Mouse (Mus musculus) retina, postnatal 1 day (tissue): ENCODE results near the gene Prdm16.

Experiments used
- DNase-seq: peaks from one replicate; pipeline ENCODE4 v3.0.0-alpha.2; 2012

The Prdm16 gene

DNA sequence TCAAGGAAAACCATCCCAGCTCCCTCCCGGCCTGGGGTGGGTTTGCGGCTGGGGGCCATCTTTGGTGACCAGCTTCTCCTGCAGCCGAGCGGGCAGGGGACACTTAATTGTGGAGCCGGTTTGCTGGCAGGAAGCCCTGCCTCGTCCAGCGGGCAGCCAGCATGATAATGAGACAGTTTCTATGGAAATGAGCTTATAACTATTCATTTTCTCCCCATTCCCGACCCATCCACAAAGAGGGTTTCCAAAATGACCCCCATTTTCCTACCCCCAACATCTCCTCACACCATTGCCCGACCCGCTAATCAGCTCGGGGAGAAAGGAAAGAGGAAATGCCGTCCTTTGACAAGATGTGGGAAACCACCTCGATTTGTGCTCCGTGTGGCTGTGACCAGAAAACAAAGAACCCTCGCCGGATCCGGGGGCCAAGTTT lies 86.7 kb downstream of the Prdm16 start:
- peak; percentile 69 for DNase-seq

DNA sequence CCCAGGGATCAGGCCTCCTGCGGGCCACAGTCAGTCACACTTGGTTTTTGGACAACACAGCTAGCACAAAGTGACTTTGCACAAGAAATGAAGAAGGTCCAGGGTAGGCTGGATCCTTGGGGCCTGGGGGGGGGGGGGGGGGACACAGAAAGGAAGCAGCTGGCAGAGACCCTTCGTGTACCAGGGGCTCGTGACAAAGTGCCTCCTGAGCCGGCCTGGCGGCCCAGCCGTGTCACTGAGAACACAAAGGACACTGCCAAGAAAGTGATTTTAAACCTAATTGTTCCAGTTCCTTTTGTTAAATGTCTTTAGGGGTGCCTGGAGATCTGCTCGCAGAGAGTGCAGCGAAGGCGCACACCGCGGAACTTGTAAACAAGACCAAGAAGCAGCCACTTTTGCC lies 87.2 kb downstream of the Prdm16 start:
- no peak for DNase-seq

DNA sequence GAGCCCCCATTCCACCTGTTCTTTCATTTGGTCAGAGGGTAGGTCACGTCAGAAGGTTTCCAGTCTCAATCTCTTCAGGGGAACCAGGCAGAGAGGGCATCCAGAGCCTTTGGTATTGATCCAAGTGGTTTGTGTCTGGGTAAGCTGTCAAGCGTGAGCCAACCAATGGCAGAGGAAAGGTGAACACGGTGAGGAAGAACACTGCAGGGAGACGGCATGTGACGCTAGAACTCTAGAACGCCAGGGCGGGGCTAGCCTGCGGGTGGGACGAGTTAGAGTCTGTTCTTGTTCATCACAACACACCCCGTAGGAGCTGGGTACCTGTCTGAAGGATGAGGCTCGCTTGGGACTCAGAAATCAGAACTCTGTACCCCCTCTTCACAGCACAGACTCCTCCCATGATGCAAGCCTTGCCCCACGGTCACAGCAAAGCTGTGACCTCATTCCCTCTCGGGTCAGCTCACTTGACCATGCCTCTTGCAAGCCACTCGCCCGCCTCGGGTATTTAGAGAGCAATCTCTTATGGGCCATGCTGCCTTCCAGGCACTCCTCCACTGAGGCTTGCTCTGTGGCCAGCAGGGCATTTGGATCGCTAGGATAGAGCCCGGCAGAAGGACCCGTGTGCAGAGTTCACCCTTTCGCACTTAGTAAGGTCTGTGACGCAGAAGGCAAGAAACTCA lies 89.4 kb downstream of the Prdm16 start:
- DNase-seq = no peak

DNA sequence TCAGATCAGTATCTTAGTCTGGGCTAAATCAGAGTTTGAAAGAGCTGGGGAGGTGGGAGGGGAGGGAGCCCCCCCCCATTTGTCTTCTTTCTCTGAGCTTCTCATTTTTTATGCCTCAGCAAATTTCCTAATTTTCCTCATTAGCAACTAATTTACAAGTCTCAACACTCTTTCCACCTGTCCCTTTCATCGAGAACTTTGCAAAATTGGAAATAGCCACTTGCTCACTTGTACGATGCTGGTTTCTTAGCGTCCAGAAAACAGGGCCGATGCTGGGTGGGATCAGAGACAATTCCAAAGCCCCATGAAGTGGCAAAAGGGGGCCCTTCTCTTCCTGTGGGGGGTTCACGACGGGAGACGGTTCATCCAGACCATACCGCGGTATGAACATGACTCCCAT lies 91.4 kb downstream of the Prdm16 start:
- peak; percentile 61 for DNase-seq

DNA sequence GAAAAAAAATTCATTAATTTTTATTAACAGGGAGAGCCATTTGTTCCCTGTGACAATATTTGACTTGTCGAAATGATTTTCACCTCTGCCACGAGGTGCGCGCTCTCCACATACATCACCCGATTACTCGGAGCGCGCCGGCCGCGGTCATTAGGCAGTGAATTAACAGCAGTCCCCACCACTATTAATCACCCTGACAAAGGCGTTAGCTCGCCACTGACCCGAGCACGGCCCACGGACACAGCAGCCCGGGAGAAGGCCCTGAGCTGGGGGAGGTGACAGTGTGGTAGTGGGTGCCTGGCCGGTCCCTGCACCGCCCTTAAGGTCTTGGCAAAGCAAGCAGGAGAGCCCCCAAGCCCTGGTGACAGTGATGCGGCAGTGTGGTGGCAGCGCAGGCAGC lies 92.8 kb downstream of the Prdm16 start:
- peak; percentile 60 for DNase-seq

DNA sequence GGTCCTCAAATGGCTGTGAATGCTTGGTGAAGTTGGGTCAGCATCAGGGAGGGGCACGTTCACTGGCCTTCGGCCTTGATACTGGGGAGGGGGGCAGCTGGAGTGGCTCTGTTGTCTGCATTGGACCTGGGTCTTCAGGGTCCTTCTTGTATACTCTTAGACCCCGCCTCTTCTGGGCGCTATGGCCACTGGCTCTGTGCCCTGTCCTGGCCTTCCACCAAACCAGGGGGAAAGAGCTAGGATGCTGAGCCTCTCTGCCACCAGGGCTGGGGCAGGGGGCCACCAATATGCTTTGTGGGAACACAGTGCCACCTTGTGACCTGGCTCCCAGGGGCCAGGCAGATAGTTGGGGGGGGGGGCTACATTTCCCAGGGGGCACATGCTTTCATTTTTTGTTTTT lies 93.5 kb downstream of the Prdm16 start:
- DNase-seq = peak; percentile 53

DNA sequence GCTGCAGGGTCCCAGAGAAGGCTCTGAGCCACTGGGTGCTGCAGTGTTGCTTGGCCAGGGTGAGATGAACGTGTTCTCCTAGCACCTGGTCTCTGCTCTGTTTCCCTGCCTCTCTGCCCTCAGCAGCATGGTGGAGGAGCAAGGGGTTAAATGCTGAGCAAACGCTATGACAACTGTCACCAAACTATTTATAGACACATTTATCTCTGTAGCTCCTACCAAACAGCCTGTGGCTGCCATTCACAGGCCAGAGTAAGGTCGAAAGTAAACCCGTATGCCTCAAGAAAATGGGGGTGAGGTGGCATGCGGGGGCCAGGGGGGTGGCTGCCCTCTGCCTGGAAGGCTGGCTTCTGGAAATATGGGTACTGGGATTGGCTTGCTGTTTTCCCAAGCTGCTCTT lies 94.1 kb downstream of the Prdm16 start:
- DNase-seq = no peak

DNA sequence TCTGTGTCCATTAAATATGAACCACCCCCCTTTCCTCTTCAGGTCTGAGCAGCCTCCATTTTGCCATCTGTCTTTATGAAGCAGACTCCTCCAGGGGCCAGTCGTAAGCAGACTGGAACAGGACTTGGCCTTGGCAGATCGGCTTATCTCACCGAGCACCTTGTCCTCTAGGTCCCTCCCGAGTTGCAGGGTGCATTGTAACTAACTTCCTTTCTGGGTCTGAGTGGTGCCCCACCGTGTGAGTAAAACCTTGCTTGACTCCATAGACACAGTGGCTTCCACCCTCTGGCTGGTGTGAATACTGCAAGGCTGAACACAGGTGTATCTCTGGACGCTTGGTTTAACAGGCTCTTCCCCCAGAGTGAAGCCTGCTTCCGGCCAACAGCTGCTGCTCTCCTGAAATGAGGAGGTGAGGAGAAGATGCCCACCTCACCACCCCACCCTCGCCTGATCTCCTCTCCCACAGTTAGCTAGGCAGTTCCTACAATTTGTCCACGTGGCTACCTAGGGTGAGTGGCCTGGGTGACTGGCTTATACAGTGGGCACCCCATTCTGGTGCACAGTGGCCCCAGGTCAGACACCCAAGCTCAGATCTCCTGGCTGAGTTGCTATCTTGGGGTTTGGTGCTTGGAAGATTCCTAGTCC lies 94.9 kb downstream of the Prdm16 start:
- no peak for DNase-seq

DNA sequence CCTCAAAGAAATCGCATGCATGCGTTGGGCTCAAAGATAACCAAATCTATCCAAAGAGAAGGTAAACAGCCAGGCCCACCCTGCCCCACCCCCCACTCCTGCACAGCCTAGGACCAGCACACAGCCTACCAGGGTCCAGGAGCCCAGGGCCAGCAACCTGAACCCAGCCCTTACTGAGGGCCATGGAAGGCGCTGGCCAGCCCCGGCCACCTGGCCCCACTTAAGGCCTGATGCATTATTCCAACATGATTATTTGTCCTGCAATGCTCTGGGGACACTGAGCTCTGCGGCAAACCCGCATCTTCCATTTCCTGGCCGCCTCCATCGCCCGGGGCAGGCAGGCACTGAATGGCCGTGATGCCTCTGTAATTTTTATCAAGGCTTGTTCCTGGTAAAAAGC lies 96.0 kb downstream of the Prdm16 start:
- no peak for DNase-seq

DNA sequence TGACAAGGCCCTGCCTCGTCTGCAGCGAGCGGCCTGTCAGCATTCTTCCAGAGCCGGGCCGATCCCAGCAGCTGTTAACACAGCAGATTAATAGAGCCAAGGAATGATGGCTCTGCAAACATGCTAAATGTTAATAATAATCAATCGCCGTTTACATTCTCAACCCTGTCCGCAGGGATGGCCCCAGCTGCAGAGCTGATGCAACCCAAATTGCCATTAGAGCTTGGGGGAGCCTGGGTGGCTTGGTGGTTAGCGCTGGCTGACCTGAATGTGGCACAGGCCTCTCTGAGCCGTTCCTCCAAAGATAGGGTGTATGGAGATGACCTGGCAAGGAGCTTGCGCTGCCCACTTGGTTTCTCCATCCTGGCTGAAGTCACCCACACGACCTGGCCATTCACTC lies 97.0 kb downstream of the Prdm16 start:
- DNase-seq = no peak

DNA sequence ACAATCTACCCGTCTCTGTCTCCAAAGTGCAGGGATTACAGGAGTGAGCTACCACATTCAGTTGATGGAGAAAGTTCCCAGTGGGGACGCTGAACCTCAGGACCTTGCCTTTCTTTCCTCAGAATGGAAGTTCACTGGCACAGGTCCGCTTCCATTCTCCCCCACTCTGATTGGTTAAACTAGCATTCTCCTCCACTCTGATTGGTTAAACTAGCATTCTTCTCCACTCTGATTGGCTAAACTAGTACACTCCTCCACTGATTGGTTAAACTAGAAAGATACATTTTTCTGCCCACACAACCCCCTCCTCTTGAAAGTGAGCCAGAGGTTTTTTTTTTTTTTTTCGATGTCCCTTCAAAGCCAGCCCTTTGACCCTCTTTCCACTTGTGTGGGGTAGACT lies 97.9 kb downstream of the Prdm16 start:
- DNase-seq = no peak

DNA sequence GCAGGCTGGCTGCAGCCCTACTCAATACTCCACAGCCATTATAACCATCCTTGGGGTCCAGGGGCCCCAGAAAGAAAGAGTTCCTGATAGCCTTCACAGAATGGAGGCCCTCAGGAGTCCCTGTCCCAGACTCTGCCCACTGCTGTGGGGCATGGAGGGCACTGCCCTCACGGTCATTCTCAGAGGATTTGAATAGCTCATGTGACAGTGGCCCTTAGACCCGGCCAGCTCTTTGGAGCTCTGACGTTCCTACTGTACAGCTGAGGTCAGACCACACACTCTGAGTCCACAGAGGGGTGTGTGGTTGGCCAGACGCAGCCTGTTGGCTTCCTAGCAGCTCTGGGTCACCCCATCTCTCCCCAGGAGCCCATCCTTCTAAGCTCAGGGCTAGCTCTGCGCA lies 100.6 kb downstream of the Prdm16 start:
- DNase-seq = no peak

DNA sequence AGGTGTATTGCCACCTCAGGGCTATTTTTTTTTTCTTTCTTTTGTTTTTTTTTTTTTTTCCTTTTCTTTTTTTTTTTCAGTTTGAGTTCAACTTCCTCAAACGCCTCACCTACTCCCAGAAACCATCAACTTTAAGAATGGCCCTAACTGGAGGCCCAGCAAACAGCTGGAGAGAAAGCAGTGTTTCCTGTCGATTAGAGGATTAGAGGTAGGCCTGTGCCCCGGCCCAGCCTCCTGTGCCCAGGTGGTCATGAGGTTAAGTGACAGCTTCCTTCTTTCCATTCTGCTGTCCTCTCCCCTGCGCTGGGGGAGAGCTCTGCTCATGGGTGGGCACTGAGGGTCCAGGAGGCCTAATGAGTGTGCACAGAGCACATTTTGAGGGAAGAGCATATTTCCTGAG lies 105.3 kb downstream of the Prdm16 start:
- DNase-seq = no peak

DNA sequence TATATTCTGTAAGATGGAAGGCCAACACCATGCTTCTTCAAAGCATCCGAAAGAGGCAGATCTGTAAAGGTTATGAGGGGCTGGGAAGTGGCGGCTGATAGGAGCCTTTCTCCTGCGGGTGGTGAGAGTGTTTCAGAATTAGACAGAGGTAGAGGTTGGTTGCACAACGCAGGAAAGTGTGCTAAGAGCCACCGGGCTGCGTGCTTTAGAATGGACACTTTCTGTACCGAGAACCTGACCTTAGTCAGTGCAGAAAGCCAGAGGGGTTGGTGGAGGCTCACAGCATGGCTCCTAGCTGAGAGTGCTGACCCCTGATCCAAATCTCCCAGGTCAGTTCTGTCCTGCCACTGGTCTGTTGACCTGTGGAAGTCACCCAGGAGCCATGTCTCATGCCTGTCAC lies 106.3 kb downstream of the Prdm16 start:
- no peak for DNase-seq

DNA sequence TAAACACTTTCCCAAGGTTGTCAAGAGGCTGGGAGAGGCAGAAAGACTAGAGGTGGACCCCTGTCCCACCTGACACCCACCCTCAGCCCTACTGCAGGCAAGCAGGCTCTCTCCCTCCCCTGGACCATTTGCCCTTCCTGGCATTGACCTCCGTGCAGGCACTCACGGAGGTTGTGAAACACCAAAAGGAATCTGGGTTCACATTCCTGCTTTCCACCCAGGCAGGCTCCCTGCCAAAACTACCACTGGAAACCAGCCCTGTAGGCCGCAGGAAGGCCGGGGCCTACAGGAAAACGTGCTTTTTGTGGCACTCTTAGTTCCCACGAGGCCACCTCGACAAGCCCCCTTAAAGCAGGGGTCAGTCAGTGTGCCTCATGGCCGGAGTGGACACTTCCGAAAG lies 109.2 kb downstream of the Prdm16 start:
- no peak for DNase-seq

DNA sequence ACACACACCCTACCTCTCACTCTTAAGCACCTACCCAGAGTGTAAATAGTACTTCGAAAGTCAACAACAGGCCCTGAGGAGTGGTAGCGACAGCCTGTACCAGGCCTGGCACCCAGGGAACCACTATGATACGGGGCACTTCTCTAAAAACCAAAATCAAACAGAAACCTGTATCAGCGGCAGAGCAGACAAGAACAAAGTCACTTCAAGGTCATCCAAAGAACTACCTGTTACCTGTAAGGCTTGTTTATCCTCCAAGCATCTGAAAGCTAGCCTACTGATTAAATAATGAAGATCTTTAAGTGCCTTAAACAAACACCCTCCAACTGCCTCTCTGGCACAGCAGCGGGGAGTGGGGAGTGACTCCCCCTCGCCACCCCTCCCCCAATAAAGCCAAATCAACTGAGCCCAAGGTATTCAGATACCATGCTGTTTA lies 110.3 kb downstream of the Prdm16 start:
- DNase-seq = no peak

DNA sequence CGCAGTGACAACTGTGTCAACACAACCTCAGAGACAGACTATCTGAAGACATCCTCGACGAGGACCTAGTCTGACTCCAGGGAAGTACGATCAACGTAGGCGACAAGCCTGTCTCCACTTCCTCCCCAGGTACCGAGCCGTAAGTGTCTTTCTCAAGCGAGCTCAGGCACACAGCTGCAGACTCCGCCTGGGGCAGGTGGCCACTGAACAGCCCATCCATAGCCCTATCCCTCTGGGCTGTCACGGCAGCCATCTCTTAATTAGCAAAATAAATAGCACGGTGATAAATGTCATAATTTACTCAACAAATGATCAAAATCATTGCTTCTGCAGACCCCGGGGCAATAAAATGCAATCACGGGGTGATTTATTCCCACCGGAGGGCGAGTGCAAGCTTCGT lies 112.8 kb downstream of the Prdm16 start:
- DNase-seq = no peak

DNA sequence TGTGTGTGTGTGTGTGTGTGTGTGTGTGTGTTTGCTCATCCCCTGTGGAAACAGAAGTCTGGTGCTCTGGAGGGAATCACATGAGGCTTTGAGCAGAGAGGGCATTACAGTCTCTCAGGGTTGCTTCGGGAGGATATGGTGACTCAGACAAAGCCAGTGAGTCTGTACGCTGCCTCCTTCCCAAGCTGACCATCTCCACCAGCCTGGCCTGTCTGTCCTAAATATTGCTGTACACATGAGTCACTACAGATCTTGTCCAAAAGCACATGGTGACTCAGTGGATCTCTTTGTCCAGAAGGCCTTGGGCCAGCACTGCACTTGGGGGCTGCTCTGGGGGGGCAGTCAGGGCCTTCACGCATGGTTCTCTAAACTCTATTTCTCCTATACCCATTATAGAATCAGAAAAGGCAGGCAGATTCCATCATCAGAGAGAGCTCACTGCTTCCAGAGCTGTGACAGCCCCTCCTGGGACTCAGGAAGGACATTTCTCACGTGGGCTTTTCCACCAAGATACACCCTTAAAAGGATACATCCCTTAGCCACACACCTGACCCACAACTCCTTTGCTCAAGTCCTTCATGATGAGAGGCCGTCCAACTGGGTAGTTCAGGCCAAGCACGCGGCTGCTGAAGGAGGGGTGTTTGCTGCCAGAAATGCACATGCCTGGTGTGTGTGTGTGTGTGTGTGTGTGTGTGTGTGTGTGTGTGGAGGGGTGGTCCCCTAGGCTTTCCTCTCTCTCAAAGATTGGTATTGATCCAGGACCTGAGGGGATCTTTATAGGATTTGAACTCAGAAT lies 114.6 kb downstream of the Prdm16 start:
- no peak for DNase-seq

DNA sequence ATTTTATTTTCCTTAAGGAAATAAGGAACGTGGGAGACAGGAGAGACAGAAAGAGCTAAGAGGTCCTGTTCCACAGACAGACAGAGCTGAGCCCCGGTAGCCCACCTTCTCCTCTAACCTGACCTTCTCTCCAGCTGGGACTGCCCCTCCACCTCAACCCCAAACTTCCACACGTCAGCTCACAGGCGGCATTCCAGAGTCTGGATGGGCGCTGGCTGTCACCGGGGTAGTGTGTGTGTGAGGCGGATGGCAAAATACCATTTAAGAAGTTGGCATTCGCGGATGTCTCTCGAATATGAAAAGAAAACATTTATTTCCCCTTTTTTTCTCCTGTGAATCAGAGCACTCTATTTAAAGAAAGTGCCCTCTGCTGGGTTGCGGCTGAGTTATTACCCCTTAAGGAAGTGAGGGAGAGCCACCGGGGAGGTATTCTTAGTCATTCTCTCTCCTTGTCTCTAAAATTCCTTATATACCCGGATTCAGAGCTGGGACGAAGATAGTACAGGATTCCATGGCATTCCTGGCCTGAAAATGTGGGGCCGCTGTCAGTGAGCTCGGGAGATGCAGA lies 117.1 kb downstream of the Prdm16 start:
- no peak for DNase-seq

DNA sequence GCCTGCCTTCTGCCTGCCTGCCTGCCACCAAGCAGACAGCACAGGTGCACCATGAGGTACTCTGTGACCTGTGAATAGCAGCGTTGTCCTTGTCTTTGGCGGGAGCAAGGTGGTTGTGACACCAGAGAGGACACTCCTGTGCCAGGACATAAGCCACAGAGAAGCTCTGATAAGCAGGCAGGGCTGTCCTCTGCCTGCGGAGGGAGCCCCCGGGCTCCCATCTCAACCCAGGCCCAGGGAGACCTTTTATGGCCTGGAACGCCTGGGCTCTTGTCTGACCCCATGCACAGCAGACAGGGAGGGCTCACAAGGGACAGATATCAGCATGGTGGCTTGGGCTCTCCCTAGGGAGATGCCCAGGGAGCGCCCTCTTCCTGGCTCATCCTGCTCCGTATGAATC lies 118.7 kb downstream of the Prdm16 start:
- DNase-seq = no peak

DNA sequence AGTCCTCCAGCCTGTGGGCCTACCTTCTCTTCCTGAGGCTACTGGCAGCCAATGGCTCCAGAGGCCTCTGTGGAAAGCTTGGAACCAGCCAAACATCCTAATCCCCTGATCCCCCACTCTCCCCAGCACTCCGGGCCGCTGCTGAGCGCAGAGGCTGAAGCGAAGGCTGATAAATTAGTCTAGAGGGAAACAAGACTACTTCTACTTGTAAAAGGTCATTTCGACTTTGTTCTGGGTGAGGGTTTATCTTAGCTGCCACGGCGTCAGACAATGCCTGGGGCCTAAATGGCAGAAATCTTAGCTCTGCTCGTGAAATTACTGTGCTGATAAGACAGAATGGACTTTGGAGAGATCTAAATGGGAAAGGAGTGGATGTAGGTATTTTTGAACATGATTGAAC lies 120.2 kb downstream of the Prdm16 start:
- no peak for DNase-seq

DNA sequence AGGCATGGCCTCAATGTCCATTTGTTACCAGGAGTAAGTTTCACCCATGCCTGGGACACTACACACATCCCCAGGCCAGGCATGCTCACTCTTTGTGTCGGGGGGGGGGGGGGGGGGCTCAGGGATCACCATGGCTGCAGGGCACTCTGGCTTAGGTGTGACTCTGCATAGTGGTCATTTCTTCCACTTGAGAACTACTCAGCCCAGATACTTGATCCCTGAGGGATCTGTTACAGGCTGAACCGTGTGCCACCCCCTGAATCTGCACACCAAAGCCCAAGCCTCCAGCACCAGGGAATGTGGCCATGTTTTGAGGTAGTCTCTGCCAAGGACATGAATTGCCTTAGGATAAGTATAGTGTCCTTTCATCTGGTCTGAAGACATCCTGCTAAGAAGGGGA lies 123.0 kb downstream of the Prdm16 start:
- no peak for DNase-seq

DNA sequence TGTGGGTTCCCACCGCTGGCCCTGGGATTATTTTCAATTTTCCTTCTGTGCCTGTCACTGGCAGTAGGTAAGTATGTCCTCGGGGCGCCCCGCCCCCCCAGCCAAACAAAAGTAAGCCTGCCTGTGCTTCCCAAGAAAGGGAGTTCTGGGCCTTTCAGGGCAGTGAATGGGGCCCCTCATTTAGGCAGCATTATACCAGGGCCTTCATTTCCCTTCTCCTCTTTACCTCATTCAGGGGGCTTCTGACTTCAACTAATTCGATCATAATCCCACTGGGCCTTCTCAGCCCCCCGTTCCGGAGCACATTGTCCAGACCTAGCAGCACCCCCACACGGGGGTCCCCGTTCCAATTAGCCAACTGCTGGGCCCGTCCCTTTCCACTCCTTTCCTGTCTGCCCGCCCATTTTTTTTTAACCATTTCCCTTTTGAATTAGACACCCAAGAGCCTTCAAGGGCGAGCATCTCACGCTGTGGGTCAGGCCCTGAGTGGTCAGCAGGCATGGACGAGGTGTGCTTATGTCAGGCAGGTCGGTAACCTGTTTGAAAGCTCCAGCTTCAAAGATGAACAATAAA lies 124.1 kb downstream of the Prdm16 start:
- no peak for DNase-seq
